Mouse (Mus musculus): ENCODE data around the gene Dpp4.

The Dpp4 gene

GRCm38 (mm10) chr2:62363606-62364005 is 48.4 kb downstream of the Dpp4 start:
- no peak for DNase-seq (ENCODE audit: inconsistent age in 2 of 2, low spot score in 1 of 2)

- DNase-seq (ENCODE audit: inconsistent age in 2 of 2, low spot score in 1 of 2): no peak
These were observed 49.8 kb downstream of the Dpp4 start for GRCm38 (mm10) chr2:62362211-62362610.

- no peak for DNase-seq (ENCODE audit: inconsistent age in 2 of 2, low spot score in 1 of 2)
These were observed 50.5 kb downstream of the Dpp4 start for GRCm38 (mm10) chr2:62361514-62361913.

GRCm38 (mm10) chr2:62360872-62361271 is 51.2 kb downstream of the Dpp4 start:
- DNase-seq (ENCODE audit: inconsistent age in 2 of 2, low spot score in 1 of 2): no peak

GRCm38 (mm10) chr2:62357259-62357658 is 54.8 kb downstream of the Dpp4 start:
- DNase-seq (ENCODE audit: inconsistent age in 2 of 2, low spot score in 1 of 2): no peak

- no peak for DNase-seq (ENCODE audit: inconsistent age in 2 of 2, low spot score in 1 of 2)
These were observed 55.4 kb downstream of the Dpp4 start for GRCm38 (mm10) chr2:62356606-62357005.

GRCm38 (mm10) chr2:62355766-62356165 is 56.3 kb downstream of the Dpp4 start:
- DNase-seq (ENCODE audit: inconsistent age in 2 of 2, low spot score in 1 of 2): no peak

- DNase-seq (ENCODE audit: inconsistent age in 2 of 2, low spot score in 1 of 2): no peak
These were observed 60.0 kb downstream of the Dpp4 start for GRCm38 (mm10) chr2:62352035-62352434.

GRCm38 (mm10) chr2:62347762-62348161 is 64.3 kb downstream of the Dpp4 start:
- DNase-seq (ENCODE audit: inconsistent age in 2 of 2, low spot score in 1 of 2): no peak

- no peak for DNase-seq (ENCODE audit: inconsistent age in 2 of 2, low spot score in 1 of 2)
These were observed 65.3 kb downstream of the Dpp4 start for GRCm38 (mm10) chr2:62346771-62347170.

GRCm38 (mm10) chr2:62344367-62344766 is 67.7 kb downstream of the Dpp4 start:
- no peak for DNase-seq (ENCODE audit: inconsistent age in 2 of 2, low spot score in 1 of 2)

- no peak for DNase-seq (ENCODE audit: inconsistent age in 2 of 2, low spot score in 1 of 2)
These were observed 70.3 kb downstream of the Dpp4 start for GRCm38 (mm10) chr2:62341734-62342128.

- DNase-seq (ENCODE audit: inconsistent age in 2 of 2, low spot score in 1 of 2): no peak
These were observed 70.8 kb downstream of the Dpp4 start for GRCm38 (mm10) chr2:62341061-62341733.

- no peak for DNase-seq (ENCODE audit: inconsistent age in 2 of 2, low spot score in 1 of 2)
These were observed 72.6 kb downstream of the Dpp4 start for GRCm38 (mm10) chr2:62339222-62339944.

- no peak for DNase-seq (ENCODE audit: inconsistent age in 2 of 2, low spot score in 1 of 2)
These were observed 74.9 kb downstream of the Dpp4 start for GRCm38 (mm10) chr2:62337086-62337485.

- no peak for DNase-seq (ENCODE audit: inconsistent age in 2 of 2, low spot score in 1 of 2)
These were observed 77.4 kb downstream of the Dpp4 start for GRCm38 (mm10) chr2:62334397-62335243.

GRCm38 (mm10) chr2:62332465-62332864 is 79.6 kb downstream of the Dpp4 start:
- no peak for DNase-seq (ENCODE audit: inconsistent age in 2 of 2, low spot score in 1 of 2)

GRCm38 (mm10) chr2:62331913-62332312 is 80.1 kb downstream of the Dpp4 start:
- DNase-seq (ENCODE audit: inconsistent age in 2 of 2, low spot score in 1 of 2): no peak

- DNase-seq (ENCODE audit: inconsistent age in 2 of 2, low spot score in 1 of 2): no peak
These were observed 86.6 kb downstream of the Dpp4 start for GRCm38 (mm10) chr2:62325388-62325787.

GRCm38 (mm10) chr2:62323078-62323637 is 88.9 kb downstream of the Dpp4 start:
- DNase-seq (ENCODE audit: inconsistent age in 2 of 2, low spot score in 1 of 2): no peak

- no peak for DNase-seq (ENCODE audit: inconsistent age in 2 of 2, low spot score in 1 of 2)
These were observed 92.5 kb downstream of the Dpp4 start for GRCm38 (mm10) chr2:62319489-62319888.

Data from adrenal gland, adult (tissue).